Mouse (Mus musculus): ENCODE results near the gene Ackr4.

Gene Ackr4

DNA sequence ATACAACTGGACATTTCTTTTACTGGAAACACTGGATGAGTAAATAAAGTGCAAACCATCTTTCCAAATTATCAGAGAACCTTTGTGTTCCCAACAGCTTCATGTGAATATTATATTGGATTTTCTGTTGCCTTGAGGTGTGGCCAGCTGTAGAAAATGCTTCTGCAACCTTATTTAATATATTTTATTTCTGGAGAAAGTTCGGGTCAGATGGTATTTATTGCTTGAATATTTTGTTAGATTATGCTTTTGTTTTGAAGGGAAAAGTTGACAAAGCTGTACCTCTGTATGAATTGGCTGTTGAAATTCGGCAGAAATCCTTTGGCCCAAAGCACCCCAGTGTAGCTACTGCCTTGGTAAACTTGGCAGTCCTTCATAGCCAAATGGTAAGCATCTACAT is 86.4 kb downstream of the Ackr4 start, which contains the start of gene Gm28305:
Gene Gm28305 (plus strand): TSS at position 301 of the 400 bp plus-strand sequence.
- no peak for DNase-seq (ENCODE audit: low read depth, low spot score)
- Histone ChIP-seq H3K27me3 (ENCODE audit: control insufficient read depth, insufficient read depth, low read length, poor library complexity, severe bottlenecking) (no peaks in the 10 kb centered on the region), H3K36me3 (ENCODE audit: control insufficient read depth, insufficient read depth, low read length, poor library complexity, severe bottlenecking) (no peaks in the 10 kb centered on the region)

DNA sequence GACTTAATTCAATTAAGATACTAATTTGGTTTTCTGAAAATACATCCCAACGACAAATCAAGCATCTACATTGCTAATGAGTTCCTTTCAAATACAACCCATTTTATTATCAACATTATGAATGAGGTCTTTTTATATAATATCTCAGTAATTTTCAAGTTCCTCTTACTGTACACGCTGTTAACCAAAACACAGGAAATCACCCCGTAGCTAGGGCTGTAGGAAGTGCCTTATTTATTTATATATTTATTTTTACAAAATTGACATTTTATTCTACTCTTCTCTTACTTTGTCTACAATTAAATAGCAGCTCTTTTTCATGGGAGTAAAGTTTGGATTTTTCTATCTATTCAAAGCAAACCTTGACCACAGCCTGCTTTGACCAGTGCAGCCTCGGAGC is 87.0 kb downstream of the Ackr4 start:
- H3K36me3 ChIP-seq (ENCODE audit: control insufficient read depth, insufficient read depth, low read length, poor library complexity, severe bottlenecking), result no peaks in the 10 kb centered on the region
- DNase-seq (ENCODE audit: low read depth, low spot score), result no peak
- no peaks in the 10 kb centered on the region for H3K27me3 ChIP-seq (ENCODE audit: control insufficient read depth, insufficient read depth, low read length, poor library complexity, severe bottlenecking)

DNA sequence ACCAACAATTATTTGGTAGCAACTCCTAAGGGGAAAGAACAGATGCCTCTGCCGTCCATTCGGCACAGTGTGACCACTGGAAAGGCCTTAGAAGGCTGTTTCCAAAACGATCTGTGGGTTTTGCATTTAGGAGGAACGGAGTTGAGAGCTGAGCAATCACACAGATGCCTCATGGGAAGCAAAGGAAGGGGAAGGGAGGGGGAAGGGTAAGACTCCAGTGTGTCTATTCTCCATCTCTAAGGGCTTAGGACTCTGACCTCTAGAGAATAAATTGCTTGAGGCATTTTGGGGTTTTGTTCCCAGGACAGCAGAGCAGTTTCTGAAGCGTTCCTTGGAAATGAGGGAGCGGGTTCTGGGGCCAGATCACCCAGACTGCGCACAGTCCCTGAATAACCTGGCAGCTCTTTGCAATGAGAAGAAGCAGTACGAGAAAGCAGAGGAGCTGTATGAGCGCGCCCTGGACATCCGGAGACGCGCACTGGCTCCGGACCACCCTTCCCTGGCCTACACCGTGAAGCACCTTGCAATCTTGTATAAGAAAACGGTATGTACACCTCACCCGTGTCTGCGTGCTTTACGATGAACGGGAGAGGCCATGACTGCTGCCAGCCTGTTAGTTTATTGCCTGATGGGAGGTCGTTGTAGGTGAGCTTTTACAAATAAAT is 87.6 kb downstream of the Ackr4 start:
- Histone ChIP-seq H3K27me3 (ENCODE audit: control insufficient read depth, insufficient read depth, low read length, poor library complexity, severe bottlenecking) (no peaks in the 10 kb centered on the region), H3K36me3 (ENCODE audit: control insufficient read depth, insufficient read depth, low read length, poor library complexity, severe bottlenecking) (no peaks in the 10 kb centered on the region)
- DNase-seq (ENCODE audit: low read depth, low spot score), result no peak

DNA sequence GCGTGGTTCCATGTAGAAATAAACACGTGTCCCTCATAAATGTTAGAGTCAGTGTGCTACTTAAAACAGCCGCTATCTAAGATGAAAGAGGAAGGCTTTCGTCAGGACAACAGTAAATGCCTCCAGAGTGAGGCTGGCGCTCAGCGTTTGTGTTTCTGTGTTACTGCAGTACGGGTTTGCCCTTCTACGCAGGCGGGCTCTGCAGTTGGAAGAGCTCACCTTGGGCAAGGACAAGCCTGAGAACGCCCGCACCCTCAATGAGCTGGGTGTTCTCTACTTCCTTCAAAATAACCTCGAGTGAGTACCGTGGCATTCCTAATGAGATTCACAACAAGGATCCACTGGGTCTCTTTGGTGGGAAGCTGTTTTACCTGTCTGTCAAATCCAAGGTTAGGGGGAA is 88.5 kb downstream of the Ackr4 start:
- H3K36me3 ChIP-seq (ENCODE audit: control insufficient read depth, insufficient read depth, low read length, poor library complexity, severe bottlenecking), result no peaks in the 10 kb centered on the region
- no peaks in the 10 kb centered on the region for H3K27me3 ChIP-seq (ENCODE audit: control insufficient read depth, insufficient read depth, low read length, poor library complexity, severe bottlenecking)
- DNase-seq (ENCODE audit: low read depth, low spot score), result no peak

DNA sequence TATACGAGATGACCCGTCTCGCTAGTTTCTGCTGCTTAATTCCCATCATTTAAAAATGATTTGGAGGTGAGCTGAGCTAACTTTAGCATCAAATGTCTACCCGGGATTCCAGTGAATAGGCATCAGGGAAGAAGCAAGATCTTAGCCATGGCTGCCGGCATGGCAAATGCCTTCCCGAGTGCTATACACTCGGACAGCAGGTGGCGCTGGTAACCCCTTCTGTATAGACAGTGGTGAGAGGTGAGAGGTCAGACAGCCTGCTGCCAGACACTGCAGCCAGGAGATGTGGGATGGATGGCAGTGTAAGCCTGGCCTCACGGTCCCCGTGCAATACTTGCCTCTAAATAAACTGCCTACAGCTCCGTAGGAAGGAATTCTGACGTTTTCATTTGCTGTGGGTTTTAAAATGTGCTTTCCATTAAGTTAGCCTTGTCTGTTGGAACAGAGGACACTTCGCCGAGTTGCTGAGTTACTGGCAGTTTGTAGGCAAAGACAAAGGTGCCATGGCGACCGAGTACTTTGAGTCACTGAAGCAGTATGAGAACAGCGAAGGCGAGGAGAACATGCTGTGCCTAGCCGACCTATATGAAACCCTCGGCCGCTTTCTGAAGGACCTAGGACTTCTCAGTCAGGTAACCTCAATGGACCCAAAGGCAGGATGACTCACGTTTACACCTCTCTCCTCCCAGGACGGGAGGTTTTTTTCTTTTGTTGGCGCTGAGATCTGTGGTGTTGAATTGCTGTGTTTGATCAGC is 91.3 kb downstream of the Ackr4 start:
- H3K27me3 ChIP-seq (ENCODE audit: control insufficient read depth, insufficient read depth, low read length, poor library complexity, severe bottlenecking), result no peaks in the 10 kb centered on the region
- peak; percentile 79 for DNase-seq (ENCODE audit: low read depth, low spot score)
- H3K36me3 ChIP-seq (ENCODE audit: control insufficient read depth, insufficient read depth, low read length, poor library complexity, severe bottlenecking), result no peaks in the 10 kb centered on the region

DNA sequence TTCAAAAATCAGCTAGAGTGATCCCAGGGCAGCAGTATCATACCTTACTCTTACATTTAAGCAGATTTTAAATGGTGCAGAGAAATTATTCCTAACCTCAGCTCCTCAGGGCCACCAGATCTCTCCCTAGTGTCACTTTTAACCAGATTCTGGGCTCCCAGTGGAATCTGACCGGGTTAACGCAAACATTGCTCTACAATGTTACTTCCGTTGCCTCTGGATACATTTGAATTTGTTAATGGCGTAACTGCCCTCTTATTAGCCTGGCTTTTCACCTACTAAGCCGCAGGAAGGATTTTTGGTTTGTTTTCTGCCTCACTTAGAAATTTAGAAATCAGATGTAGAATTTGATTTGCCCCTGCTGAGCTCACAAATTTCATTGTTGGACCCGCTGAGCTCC is 92.0 kb downstream of the Ackr4 start:
- DNase-seq (ENCODE audit: low read depth, low spot score), result no peak
- H3K27me3 ChIP-seq (ENCODE audit: control insufficient read depth, insufficient read depth, low read length, poor library complexity, severe bottlenecking), result no peaks in the 10 kb centered on the region

DNA sequence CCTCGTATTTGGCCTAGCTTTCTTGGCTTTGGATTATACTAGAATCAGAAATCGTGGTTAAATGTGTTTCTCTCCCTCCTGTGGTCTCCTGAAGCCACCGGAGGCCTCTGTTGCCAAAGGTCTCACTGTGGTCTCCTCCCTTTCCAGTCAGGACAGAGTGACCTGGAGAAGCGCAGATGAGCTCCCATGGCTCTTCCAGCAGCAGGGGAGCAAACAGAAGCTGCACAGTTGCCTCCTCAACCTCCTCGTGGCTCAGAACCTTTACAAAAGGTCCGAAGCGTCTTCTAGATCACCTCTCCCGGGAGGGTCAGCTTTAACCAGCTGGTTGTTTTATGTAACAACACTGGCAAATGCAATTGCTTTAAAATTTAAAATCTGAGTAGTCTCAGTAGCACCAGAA is 92.5 kb downstream of the Ackr4 start:
- no peak for DNase-seq (ENCODE audit: low read depth, low spot score)
- H3K27me3 ChIP-seq (ENCODE audit: control insufficient read depth, insufficient read depth, low read length, poor library complexity, severe bottlenecking), result no peaks in the 10 kb centered on the region
- H3K36me3 ChIP-seq (ENCODE audit: control insufficient read depth, insufficient read depth, low read length, poor library complexity, severe bottlenecking), result no peaks in the 10 kb centered on the region

More for the DNA sequence above, 92.0 kb downstream of the Ackr4 start:
- H3K36me3 ChIP-seq (ENCODE audit: control insufficient read depth, insufficient read depth, low read length, poor library complexity, severe bottlenecking), result no peaks in the 10 kb centered on the region
